Mouse (Mus musculus): ENCODE measurements around the gene Mal. TPM values are rescaled to one million over a fixed set of nuclear protein-coding genes. Genes with fewer than 3 reads are reported as not detected.
A peak's percentile ranks its signal among the peaks of the same experiment; 100 is the strongest.

Mal gene
- 1 to 10 TPM; 5.4 to 9.3 TPM for total RNA-seq (2021)

GRCm38 (mm10) chr2:127656086-127656720 lies at the start of gene Mal:
TSS of gene Mal (minus strand) at chr2:127656695.
- intact Hi-C loops (cut with DNase I): no loop called here
- peak; percentile 28 to 44 for DNase-seq

- intact Hi-C loops (cut with DNase I): no loop called here
- DNase-seq: no peak
These were observed 48.8 kb upstream of the Mal start for GRCm38 (mm10) chr2:127705267-127705666.

GRCm38 (mm10) chr2:127689239-127689638 lies 32.7 kb upstream of the Mal start:
- DNase-seq: no peak
- intact Hi-C loops (cut with DNase I): no loop called here

- DNase-seq: peak; percentile 17 to 34
- intact Hi-C loops (cut with DNase I): loop anchor here (5.0 kb wide), 2 partner anchors 73 to 77 kb away; no protein-coding TSS in a partner anchor
These were observed 27.3 kb upstream of the Mal start for GRCm38 (mm10) chr2:127683687-127684331.

- DNase-seq: peak in 1 of 2 experiments; percentile 13
- intact Hi-C loops (cut with DNase I): loop anchor here (1.0 to 5.0 kb wide), 2 partner anchors 60 to 161 kb away; no protein-coding TSS in a partner anchor
These were observed 11.5 kb upstream of the Mal start for GRCm38 (mm10) chr2:127667843-127668506.

GRCm38 (mm10) chr2:127667015-127667414 lies 10.5 kb upstream of the Mal start:
- intact Hi-C loops (cut with DNase I): loop anchor here (5.0 kb wide), 1 partner anchor 160 kb away; no protein-coding TSS in a partner anchor
- no peak for DNase-seq

- no peak for DNase-seq
- intact Hi-C loops (cut with DNase I): no loop called here
These were observed 6.2 kb upstream of the Mal start for GRCm38 (mm10) chr2:127662708-127663107.

GRCm38 (mm10) chr2:127655419-127655818 lies 1.1 kb downstream of the Mal start:
- intact Hi-C loops (cut with DNase I): no loop called here
- no peak for DNase-seq

GRCm38 (mm10) chr2:127654786-127655185 lies 1.7 kb downstream of the Mal start:
- intact Hi-C loops (cut with DNase I): no loop called here
- no peak for DNase-seq

GRCm38 (mm10) chr2:127652805-127653204 lies 3.7 kb downstream of the Mal start:
- intact Hi-C loops (cut with DNase I): no loop called here
- DNase-seq: no peak

GRCm38 (mm10) chr2:127652335-127652734 lies 4.2 kb downstream of the Mal start:
- intact Hi-C loops (cut with DNase I): no loop called here
- DNase-seq: no peak

- intact Hi-C loops (cut with DNase I): no loop called here
- DNase-seq: no peak
These were observed 4.9 kb downstream of the Mal start for GRCm38 (mm10) chr2:127651601-127652000.

GRCm38 (mm10) chr2:127649921-127650320 lies 6.6 kb downstream of the Mal start:
- peak in 1 of 2 experiments; percentile 29 for DNase-seq
- intact Hi-C loops (cut with DNase I): no loop called here

- intact Hi-C loops (cut with DNase I): no loop called here
- DNase-seq: no peak
These were observed 8.3 kb downstream of the Mal start for GRCm38 (mm10) chr2:127648145-127648544.

GRCm38 (mm10) chr2:127646875-127647274 lies 9.6 kb downstream of the Mal start:
- intact Hi-C loops (cut with DNase I): no loop called here
- DNase-seq: no peak

- no peak for DNase-seq
These were observed 12.5 kb downstream of the Mal start for GRCm38 (mm10) chr2:127643728-127644704.

GRCm38 (mm10) chr2:127638973-127639372 lies 17.5 kb downstream of the Mal start:
- DNase-seq: no peak
- intact Hi-C loops (cut with DNase I): no loop called here

More at GRCm38 (mm10) chr2:127643728-127644704, 12.5 kb downstream of the Mal start:
- intact Hi-C loops (cut with DNase I): no loop called here

- intact Hi-C loops (cut with DNase I): no loop called here
- DNase-seq: no peak
These were observed 20.9 kb downstream of the Mal start for GRCm38 (mm10) chr2:127635581-127635980.

GRCm38 (mm10) chr2:127632601-127633000 lies 23.9 kb downstream of the Mal start:
- DNase-seq: no peak

GRCm38 (mm10) chr2:127627990-127628570 lies 28.4 kb downstream of the Mal start:
- no peak for DNase-seq
- intact Hi-C loops (cut with DNase I): no loop called here

More at GRCm38 (mm10) chr2:127632601-127633000, 23.9 kb downstream of the Mal start:
- intact Hi-C loops (cut with DNase I): no loop called here

Measured in heart, postnatal 36 days (tissue).